Mouse (Mus musculus) heart, postnatal 0 days (tissue): ENCODE measurements around the gene Cxcl17.

Experiments used
- CTCF ChIP-seq: IDR thresholded peaks from 2 replicates; pipeline ENCODE4 v1.5.1; 2016; ENCODE audit warnings: antibody characterized with exemption, control low read depth, low read depth
- EP300 ChIP-seq: IDR thresholded peaks from 2 replicates; pipeline ENCODE4 v1.6.1; 2016; ENCODE audit warnings: antibody characterized with exemption, low read depth

GRCm38 (mm10) chr7:25363151-25363550, 49.5 kb downstream of the Cxcl17 start:
- TF ChIP-seq EP300: no peak
- peak; percentile 21; the same call in 1 of the 2 replicates for TF ChIP-seq CTCF
